Mouse (Mus musculus) CD4-positive, CD25-positive, alpha-beta regulatory T cell, adult 2 months (primary cell): ENCODE measurements around the gene Dnah10.
A peak's percentile ranks its signal among the peaks of the same experiment; 100 is the strongest.

ENCODE experiments used
- DNase-seq: peaks from one replicate; pipeline ENCODE4 v3.0.0-alpha.2; 2012; ENCODE audit warnings: low read depth, low spot score

The Dnah10 gene

DNA sequence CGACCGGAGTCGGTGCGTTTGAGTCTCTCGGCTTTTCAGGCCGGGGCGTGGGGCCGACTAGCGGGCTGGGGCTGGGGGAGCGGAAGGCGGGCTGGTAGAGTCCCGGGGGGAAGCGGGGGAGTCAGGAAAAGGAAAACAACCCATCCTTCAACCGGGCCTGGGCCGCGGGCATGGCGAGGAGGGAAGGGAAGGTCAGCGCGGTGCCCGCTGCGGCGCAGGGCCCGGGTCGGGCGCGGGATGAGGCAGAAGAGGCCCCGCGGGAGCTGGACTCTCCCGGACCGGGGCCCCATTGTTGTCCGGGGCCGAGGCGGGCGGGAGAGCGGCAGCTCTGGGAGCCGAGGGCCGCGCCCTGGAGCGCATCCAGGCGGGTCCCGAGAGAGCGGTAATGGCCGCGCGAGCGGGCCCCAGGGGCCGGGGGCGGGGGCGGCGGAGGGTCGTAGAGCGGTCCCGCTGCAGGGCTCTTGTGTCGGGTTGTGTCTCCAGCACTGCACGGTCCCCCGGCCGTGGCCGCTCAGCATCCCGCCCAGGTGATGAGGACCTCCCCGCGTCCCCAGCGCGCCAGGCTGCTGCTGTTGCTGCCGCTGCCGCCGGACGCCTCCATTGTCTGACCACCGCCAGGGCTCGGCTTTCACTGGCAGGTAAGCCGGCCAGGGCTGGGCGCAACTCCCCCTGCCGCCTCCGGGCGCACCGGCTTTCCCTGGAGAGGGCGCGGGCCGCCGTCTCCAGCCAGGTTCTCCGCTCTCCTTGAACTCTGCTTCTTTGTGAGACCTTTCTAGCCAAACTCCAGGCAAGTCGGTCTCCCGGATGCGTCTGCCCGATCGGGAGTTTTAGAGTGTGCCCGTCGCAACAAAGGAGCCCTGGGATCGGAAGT lies 138.2 kb downstream of the Dnah10 start:
- DNase-seq = peak; percentile 48

- peak; percentile 80 for DNase-seq
Measured at GRCm38 (mm10) chr5:124868981-124869380, 144.1 kb downstream of the Dnah10 start.

DNA sequence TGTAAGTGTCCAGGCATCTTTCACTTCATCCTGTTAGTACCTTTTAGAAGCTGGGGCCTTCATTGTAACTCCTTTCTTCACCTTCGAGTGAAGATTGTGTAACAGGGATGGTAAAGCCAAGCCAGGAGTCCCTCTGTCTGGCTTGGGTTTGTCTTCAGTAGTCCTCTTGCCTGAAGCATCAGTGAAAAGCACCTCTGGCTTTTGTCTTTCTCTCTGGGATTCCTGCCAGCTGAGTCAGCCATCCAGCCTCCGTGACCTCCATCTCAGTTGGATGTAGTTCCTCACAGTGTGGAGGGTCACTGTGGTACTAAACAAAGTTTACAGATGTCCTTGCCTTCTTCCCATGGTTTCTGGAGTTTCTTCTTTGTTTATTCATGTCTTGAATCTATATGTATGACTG lies 147.1 kb downstream of the Dnah10 start:
- DNase-seq = no peak

GRCm38 (mm10) chr5:124873096-124873495 lies 148.2 kb downstream of the Dnah10 start:
- DNase-seq = no peak

- no peak for DNase-seq
Measured at GRCm38 (mm10) chr5:124873890-124874601, 149.2 kb downstream of the Dnah10 start.

GRCm38 (mm10) chr5:124879251-124879650 lies 154.4 kb downstream of the Dnah10 start:
- DNase-seq = no peak

- DNase-seq = no peak
Measured at GRCm38 (mm10) chr5:124879801-124880200, 154.9 kb downstream of the Dnah10 start.

DNA sequence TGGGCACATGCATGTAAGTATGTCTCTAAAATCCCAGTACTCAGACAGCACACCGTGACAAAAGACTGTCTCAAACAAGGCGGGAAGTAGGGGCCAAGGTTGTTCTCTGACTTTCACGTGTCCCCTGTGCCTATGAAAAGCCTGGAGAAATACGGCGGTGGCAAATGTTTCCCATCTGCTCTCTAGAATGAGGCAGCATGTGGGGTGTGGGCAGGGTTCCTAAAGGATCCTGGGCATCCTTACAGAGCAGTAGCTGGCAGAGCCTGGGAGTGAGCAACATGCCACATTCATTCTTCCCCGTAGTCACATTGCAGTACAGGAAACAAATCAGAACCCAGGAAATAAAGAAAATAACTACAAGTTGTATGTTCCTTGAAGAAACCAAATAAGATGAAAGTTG lies 159.0 kb downstream of the Dnah10 start:
- DNase-seq = no peak
